Mouse (Mus musculus) CD8-positive naive resting alpha-beta T cell, adult 2 months (primary cell): ENCODE measurements around the gene Srrm3.

Source experiments
- DNase-seq, 2 experiments: peaks; one replicate each; pipeline ENCODE4 v3.0.0; 2022; ENCODE audit warnings: low read depth in 2 of 2, low spot score in 2 of 2

The Srrm3 gene

DNA sequence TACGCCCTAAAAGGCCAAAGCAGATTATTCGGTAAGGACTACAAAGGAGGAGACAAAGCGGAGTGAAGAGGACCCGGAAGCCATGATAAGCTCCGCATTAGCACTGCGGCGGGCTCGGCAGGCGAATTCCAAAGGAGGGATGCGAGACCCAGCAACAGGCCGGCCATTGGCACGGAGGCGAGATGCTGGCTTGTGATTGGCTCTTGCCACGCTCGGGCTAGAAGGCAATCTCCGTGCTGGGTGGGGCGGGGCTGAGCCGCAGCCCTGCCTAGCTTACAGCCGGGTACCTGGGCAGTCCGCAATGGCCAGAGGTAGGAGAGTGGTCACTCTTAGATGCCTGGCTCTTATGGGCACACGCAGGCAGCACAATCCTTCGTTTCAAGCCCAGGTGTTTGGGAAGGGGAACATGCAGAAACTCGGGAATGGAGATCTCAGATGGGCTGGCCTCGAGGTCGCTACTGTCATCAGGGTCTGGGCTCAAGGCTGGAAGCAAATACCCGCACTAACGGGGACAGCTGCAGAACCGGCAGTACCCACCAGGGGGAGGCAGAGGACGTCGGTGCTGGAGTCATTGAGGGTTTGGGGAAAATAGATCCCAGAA is 97.0 kb downstream of the Srrm3 start:
- peak; percentile 56 to 65 for DNase-seq

DNA sequence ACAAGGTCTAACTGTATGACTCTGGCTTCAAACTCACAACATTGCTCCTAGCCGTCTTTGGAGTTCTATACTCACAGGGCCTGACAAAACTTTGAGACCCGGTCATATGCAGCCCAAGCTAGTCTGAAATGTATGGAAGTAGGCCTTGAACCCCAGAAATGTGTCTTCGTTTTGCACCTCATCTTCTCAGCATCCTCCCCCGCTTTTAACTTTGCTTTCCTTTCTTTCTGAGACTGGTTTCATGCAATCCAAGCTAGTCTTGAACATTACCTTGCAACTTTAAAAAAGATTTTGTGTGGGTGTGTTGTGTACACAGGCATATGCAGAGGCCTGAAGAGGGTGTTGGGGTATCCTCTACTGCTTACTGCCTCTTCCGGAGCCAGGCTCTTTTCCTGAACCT is 97.6 kb downstream of the Srrm3 start:
- DNase-seq = no peak

DNA sequence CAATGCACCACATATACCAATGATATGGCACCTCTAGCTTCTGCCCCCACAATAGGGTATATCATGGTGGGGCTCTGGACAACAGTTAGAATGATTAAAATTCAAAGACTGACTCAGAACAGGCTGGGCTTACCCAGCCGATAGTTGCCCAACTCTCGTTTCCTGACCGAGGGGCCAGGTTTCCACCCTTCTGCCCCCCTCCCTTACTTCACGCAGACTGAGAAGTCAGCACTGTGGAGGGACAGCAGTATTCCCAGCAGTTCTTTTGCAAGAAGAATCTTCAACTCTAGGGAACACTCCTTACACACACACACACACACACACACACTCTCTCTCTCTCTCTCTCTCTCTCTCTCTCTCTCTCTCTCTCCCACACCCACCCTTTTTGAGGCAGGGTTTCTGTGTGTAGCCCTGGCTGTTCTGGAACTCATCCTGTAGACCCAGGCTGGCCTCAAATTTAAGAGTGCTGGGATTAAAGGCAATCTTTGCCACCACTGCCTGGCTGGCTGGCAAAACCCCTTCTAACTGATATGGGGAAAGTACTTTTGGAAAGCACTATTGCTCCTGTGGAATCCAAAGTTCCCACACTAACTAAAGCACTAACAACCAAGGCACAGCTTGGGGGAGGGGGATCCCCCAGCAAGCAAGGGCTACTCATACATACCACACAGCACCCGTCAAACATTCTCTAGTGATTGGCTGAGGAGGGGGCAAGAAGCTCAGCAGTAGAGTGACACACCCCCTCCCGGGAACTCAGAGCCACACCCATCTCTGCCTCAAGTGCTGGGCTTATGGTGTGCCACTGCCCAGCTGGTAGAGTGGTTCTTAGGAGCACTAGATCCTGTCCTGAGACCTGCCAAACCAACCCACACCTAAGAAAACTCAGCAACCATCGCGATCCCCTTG is 98.9 kb downstream of the Srrm3 start:
- no peak for DNase-seq

DNA sequence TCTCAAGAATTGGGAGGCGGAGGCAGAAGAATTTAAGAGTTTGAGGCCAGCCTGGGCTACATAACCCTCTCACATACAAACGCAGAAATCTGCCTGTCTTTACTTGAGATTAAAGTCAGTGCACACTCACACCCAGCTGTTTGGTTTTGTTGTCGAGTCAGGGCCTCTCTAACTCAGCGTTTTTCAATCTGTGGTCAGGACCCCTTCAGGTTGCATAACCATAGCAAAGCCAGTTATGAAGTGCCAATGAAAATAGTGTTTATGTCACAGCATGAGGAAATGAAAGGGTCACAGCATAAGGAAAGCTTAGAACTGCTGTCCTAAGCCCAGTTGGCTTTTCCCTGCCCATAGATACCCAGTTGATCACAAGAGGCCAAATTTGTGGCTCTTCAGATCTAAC is 100.2 kb downstream of the Srrm3 start:
- no peak for DNase-seq

DNA sequence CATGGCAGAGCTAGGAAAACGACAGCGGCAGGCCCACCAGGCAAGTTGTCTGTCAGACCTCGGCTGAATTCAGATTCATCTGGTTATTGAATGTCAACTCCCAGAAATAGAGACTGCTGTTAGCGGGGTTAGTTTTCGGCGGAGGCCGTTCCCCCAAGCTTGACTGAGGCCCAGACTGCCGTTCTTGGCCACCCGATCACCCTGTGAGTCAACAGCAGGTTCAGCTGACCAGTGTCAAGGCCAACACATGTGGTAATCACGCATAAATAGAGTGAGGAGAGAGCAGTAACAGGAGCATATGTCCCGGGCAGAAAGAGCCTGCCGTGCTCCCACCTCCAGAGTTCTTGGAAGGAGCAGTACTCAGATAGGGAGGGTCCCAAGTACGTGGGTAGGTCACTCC is 100.6 kb downstream of the Srrm3 start:
- no peak for DNase-seq

DNA sequence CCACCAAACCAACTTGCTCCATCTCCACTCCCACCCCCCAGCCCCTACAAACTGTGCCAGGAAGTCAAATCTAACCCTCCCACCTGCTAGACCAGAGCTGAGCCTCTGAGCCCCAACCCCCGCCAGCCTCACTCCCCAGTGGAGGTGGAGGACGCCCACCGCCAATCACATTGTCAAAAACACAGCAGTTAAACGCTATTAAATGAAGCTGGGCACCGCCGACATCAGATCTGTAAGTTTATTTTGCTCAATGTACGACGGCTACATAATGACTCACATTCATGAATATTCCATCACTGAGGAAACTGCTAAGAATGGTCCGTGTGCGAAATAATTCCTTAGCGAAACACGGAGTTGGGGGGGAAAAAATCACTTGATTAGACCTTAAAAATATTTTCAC is 101.5 kb downstream of the Srrm3 start:
- no peak for DNase-seq

DNA sequence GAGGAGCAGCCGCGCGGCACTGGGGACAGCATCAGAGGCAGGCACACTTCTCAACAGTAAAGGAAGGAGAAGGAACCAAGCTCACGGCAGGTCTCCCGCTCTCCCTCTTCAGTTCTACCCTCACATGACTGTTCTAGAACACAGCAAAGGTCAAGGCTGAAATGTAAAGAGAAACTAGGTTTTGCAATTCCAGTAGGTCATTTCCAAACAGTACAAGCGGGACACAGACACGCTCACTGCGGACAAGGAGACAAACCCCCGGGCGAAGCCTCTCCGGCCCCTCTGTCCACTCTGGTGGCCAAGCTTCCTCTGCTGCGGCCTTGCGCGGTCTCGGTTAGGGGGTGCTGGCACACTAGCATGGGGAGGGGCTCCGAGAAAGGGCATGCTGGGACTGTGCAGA is 102.3 kb downstream of the Srrm3 start:
- DNase-seq = no peak

DNA sequence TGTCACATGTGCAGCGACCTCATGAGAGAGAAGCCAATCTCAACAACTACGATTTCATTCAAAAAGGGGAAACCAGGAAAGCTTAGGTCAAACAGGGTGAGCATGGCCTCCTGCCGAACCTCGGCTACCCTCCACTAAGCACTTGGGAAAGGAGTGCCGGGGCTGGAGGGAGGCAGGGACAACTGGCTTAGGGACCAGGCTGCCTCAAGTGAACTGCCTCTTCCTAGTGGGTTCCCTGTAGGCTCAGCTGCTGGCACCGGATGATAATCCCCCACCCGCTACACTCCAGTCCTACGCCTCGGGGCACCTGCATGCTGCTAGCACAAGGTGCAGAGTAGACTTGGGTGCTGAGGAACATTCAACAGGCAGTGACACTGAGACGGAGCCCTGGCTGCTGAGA is 103.0 kb downstream of the Srrm3 start:
- no peak for DNase-seq

DNA sequence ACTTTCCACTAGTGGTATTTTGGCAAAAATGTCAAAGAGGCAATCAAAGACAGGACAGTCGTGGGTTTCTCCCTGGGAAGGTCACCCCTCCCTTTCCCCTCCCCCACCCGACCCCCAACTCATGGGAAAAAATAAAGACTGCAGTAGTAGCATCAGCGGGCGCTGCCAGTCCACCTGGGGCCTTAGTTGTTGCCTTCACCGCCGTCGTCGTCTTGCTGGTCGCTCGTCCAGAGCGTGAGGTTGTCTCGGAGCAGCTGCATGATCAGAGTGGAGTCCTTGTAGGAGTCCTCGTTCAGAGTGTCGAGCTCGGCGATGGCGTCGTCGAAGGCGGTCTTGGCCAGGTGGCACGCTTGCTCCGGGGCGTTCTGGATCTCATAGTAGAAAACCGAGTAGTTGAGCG is 104.1 kb downstream of the Srrm3 start:
- no peak for DNase-seq

DNA sequence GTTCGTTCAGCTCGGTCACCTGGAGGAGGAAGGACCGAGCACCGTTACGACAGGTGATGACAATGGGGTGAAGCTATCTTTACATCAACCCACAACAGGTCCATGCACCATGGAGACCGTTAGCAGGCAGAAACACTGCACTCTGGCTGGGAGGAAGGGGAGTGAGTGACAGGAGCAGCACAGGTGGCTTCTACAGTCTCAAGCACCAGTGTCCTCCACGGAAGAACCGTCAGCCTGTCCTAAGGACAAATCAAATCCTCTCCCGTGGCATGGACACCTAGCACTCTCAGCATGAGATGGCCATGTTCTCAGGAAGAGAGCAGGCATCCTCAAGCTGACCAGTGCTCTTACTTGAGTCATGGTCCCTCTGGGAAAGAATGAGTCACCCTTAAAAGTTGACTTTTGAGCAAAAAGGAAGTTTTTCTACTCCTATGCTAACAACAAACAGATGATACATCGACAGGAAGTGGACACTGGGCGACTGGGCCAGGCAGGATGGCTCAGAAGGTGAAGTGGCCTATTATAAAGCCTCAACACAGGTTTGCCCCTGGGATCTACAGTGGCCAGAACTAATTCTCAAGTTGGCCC is 105.0 kb downstream of the Srrm3 start:
- no peak for DNase-seq

DNA sequence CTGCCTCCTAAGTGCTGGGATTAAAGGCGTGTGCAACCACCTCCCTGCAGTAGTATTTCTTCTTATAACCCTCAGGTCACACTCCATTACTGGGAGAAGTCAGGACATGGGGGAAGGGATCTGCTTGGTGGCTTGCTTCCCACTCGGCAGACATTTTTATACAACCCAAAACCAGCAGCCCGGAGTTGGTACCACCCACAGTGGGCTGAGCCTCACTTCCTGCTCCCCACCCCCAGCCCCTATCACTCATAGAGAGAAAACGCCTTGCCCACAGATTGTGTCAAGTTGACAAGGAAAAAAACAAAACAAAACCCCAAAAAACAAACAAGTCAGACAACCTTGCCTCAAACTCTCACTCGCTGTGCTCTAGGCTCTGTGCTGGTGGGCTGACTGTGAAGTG is 106.5 kb downstream of the Srrm3 start:
- no peak for DNase-seq

DNA sequence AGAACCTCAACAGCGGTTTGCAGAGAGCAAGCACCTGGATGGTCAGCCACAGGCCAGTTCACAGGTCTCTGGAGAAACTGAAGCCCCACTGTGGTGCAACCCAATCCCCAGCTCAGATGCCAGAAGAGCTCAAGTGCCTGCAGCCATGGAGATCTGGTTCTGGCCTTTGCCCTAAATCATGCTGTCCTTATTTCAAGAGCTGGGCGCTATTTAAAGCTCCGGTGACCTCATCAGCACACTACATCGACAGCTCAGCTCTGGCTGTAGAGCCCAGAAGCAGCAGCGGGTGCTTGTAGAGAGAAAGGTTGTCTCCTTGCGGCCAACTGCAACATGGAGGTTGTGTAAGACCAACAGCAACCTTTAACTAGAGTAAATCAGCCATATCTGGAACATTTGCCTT is 107.5 kb downstream of the Srrm3 start:
- DNase-seq = no peak

DNA sequence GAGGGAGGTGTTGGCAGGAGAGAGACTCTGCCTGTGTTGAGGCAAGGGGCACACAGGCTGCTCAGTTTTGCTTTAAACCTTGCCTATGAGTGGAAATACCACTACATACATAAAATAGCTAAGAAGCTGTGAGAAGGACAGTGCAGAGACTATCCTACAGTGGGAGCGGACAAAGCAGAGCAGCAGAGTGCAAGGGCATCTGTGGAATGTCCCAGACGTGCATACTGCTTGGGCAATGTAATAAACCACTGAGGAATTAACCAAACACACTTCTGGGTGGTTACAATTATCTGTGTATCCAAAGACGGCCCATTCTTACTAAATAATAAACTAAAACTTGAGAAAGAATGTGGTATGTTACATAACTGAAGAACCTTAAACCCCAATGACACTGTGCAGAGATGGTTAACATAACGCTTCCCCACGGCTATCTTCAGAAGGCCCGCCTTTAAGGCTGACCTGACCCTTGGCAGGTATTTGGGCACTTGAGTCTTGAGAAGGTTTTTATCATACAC is 109.4 kb downstream of the Srrm3 start:
- DNase-seq = no peak

DNA sequence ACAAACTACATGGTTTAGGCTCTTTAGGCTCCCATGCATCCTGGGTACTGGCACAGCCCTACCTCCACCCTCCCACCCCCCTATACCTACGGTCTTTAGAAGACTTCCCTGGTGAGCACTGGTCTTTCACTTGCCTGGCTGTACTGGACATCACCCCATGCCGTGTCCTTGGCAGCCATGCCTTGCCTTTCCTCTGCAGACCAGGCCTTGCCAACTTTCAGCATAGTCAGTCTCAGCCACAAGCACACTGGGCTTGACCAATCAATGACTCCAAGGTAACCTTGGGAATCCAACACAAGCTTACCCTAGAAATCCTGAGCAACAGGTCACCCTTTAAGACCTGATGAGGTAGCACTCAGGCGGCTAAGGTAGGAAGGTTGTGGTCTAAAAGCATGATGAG is 109.9 kb downstream of the Srrm3 start:
- no peak for DNase-seq

DNA sequence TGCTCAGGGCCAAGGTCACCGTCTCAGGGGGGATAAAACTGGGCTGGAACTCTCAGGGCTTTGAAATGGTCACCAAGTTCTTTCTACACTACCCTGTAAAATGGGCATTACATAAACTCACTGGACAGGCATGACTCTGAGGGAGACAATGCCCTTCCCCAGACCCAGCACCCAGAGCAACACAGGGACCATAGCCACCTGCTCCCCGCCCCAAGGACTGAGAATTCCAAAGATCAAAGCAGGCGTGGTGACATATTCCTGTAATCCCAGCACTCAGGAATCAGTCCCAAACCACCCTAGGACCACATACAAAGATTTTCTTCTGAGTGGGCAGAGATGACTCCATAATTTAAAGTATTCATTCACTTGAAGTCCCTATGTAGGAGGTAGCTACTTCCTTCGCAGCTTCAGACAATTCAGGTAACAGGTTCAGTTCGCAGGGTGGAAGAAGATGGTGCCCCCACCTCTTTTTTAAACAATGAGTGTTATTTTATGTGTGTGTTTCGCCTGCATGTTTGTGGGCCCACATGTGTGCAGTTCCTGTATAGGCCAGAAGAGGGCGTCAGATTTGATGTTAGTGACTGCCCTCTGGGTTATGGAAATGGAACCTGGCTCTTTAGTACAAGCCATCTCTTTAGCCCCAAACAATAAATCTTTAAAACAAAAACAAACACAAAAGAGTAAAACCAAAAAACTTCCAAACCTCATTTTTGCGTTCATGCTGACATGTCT is 110.8 kb downstream of the Srrm3 start:
- no peak for DNase-seq

DNA sequence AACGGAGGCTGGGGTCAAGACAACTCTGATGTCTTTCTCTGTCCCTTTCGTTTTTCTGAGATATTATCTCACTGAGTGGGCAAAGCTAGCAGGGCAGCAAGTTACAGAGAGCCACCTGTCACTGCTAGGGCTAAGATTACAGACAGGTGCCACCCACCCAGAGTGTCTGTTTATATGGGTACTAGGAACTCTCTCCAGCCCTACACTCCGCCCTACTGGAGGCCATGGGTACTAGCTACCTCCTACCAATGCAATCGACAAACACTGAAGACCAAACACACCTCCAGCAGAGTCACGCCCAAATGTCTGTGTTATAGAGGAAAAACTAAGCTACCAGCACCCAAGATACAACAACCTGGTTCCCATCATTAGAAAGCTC is 111.4 kb downstream of the Srrm3 start:
- no peak for DNase-seq

DNA sequence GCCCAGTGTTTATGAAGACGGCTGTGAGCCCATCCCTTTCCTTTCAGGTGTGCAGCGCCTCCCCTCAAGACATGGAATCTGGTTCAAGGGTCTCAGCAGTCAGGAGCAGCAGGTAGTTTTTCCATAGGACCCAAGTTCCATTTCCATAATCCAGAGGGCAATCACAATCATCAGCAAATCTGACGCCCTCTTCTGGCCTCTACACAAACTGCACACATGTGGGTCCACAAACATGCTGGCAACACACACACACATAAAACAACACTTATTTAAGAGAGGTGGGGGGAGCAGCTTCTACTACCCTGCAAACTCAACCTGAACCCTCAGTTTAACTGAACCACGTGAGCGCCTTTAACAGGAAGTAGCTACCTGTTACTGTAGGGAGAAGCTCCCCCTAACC is 111.9 kb downstream of the Srrm3 start:
- no peak for DNase-seq

DNA sequence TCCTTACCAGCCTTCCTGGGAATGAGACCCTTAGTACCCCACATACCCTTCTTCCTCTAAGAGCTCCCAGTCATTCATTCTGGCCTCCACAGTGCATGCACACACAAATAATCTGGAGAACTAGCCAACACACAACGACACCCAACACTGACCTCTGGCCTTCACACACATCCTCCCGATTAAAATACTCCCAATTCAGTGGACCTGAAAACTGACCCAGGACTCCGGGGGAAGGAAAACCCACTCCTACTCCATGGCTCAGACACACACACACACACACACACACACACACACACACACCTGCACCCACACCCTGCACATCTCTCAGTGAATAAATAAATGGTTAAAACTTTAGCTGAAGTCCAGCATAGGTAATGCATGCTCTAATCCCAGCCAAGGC is 113.2 kb downstream of the Srrm3 start:
- DNase-seq = no peak

DNA sequence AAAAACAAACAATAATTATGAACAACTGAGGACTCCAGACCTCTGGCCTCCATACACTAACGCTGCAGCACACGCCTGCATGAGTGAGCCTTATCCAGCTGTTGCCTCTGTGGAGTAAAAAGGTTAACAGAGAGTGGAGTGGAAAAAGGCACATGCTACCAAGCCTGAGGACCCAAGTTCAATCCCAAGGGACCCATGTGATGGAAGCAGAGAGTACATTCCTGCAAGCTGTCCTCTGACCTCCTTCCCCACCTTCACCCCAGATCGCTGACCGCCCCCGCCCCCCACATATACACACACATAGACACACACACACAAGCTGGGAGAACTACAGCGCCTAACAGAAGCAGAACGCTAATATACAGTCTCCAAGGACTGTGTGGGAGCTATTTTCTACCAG is 117.2 kb downstream of the Srrm3 start:
- no peak for DNase-seq
